Mouse (Mus musculus) hindbrain, postnatal 0 days (tissue): ENCODE data around the gene Ptpn14. TPM values are rescaled to one million over a fixed set of nuclear protein-coding genes. Genes with fewer than 3 reads are reported as not detected.

ENCODE experiments used
- ATAC-seq: fragments of 200-750 bp; cut with Nextera tagmentation; 2 replicates; pipeline ENCODE4 v1.8.0; 2017; ENCODE audit warnings: mild to moderate bottlenecking, moderate TSS enrichment, moderate library complexity
- DNase-seq: peaks from one replicate; pipeline ENCODE4 v3.0.0-alpha.2; 2015; ENCODE audit warnings: low spot score
- H3K27ac ChIP-seq: fragments of 300-500 bp; sonication (generic); 2 replicates; pipeline ENCODE4 v1.5.1; 2014; ENCODE audit warnings: mild to moderate bottlenecking
- H3K27me3 ChIP-seq: fragments of 300-500 bp; sonication (generic); 2 replicates; pipeline ENCODE4 v1.6.1; 2014; ENCODE audit warnings: low read length, mixed read lengths; ENCODE audit not compliant: insufficient read depth
- H3K36me3 ChIP-seq: fragments of 300-500 bp; sonication (generic); 2 replicates; pipeline ENCODE4 v1.6.1; 2014; ENCODE audit warnings: low read length, mixed read lengths; ENCODE audit not compliant: insufficient read depth
- H3K4me1 ChIP-seq: fragments of 300-500 bp; sonication (generic); 2 replicates; pipeline ENCODE4 v1.6.1; 2014; ENCODE audit warnings: antibody characterized with exemption, low read length, mixed read lengths; ENCODE audit not compliant: insufficient read depth
- H3K4me2 ChIP-seq: fragments of 300-500 bp; sonication (generic); 2 replicates; pipeline ENCODE4 v1.6.1; 2014; ENCODE audit warnings: low read depth, mild to moderate bottlenecking, low read length, moderate library complexity, mixed read lengths
- H3K4me3 ChIP-seq: fragments of 300-500 bp; sonication (generic); 2 replicates; pipeline ENCODE4 v1.5.1; 2014; ENCODE audit warnings: low read length
- H3K9ac ChIP-seq: fragments of 300-500 bp; sonication (generic); replicated peaks from 2 replicates; pipeline ENCODE4 v1.6.1; 2014; ENCODE audit warnings: mild to moderate bottlenecking, low read length, moderate library complexity, mixed read lengths
- H3K9me3 ChIP-seq: fragments of 300-500 bp; sonication (generic); 2 replicates; pipeline ENCODE4 v1.6.1; 2016; ENCODE audit warnings: low read length, mixed read lengths
- CTCF ChIP-seq: IDR thresholded peaks from 2 replicates; pipeline ENCODE4 v1.5.1; 2016; ENCODE audit warnings: antibody characterized with exemption, control low read depth, low read depth
- WGBS: fragments of 180-500 bp; shearing (Covaris S2); extraction: QIAGEN DNeasy Blood & Tissue Kit; methylation state at CpG from one replicate; pipeline ENCODE4 v1.1.7; 2014; 5-methylcytosine and 5-hydroxymethylcytosine counted together
- polyA plus RNA-seq: library from polyadenylated mRNA; unstranded; fragments of >200 nt; fragmentation: Nextera tagmentation; extraction: Ambion mirVana; gene quantifications from 2 replicates; pipeline ENCODE4 v1.2.1, GENCODE M21; 2015
- total RNA-seq: library from RNA; depleted of rRNA; stranded (reverse); fragments of >200 nt; gene quantifications from 2 replicates; pipeline ENCODE4 v1.2.3, GENCODE M21; 2014

The Ptpn14 gene
- total and polyA plus RNA-seq, 2 experiments from 2014 or later, result 1.4 to 8.2 TPM

- 98% methylated on average over 2 of the region's 2 CpGs for WGBS
- no peaks in the 10 kb centered on the region for H3K36me3 ChIP-seq
- H3K4me3 ChIP-seq, result no peak overlapping the region
- no peak overlapping the region for H3K9ac ChIP-seq
- H3K27ac ChIP-seq, result no peak overlapping the region
- no peaks in the 10 kb centered on the region for H3K4me1 ChIP-seq
- no peaks in the 10 kb centered on the region for H3K27me3 ChIP-seq
- H3K9me3 ChIP-seq, result no peaks in the 10 kb centered on the region
- ATAC-seq (no peak), DNase-seq (no peak)
- no peak overlapping the region for H3K4me2 ChIP-seq
- no peak for TF ChIP-seq CTCF
Measured at GRCm38 (mm10) chr1:189811778-189812177, 83.7 kb downstream of the Ptpn14 start.

- no peak overlapping the region for H3K9ac ChIP-seq
- no peak overlapping the region for H3K4me2 ChIP-seq
- H3K9me3 ChIP-seq, result no peaks in the 10 kb centered on the region
- no peak overlapping the region for H3K27ac ChIP-seq
- 90% methylated on average over 4 of the region's 4 CpGs for WGBS
- no peaks in the 10 kb centered on the region for H3K4me1 ChIP-seq
- no peaks in the 10 kb centered on the region for H3K36me3 ChIP-seq
- H3K4me3 ChIP-seq, result no peak overlapping the region
- DNase-seq (no peak), ATAC-seq (no peak)
- TF ChIP-seq CTCF, result no peak
- H3K27me3 ChIP-seq, result no peaks in the 10 kb centered on the region
Measured at GRCm38 (mm10) chr1:189814385-189814784, 86.3 kb downstream of the Ptpn14 start.

GRCm38 (mm10) chr1:189817089-189817488 is 89.0 kb downstream of the Ptpn14 start:
- ATAC-seq (no peak), DNase-seq (no peak)
- Histone ChIP-seq H3K27me3 (no peaks in the 10 kb centered on the region), H3K9me3 (no peaks in the 10 kb centered on the region), H3K9ac (no peak overlapping the region), H3K4me2 (no peak overlapping the region), H3K27ac (no peak overlapping the region), H3K4me3 (no peak overlapping the region), H3K36me3 (no peaks in the 10 kb centered on the region), H3K4me1 (no peaks in the 10 kb centered on the region)
- no peak for TF ChIP-seq CTCF
- 88% methylated on average over 8 of the region's 8 CpGs for whole genome bisulfite sequencing

- no peak for ATAC-seq
- TF ChIP-seq CTCF, result no peak
- H3K4me2 ChIP-seq, result no peak overlapping the region
- H3K9ac ChIP-seq, result no peak overlapping the region
- no peaks in the 10 kb centered on the region for H3K4me1 ChIP-seq
- no peaks in the 10 kb centered on the region for H3K27me3 ChIP-seq
- DNase-seq, result no peak
- H3K4me3 ChIP-seq, result no peak overlapping the region
- WGBS, result 64% methylated on average over 9 of the region's 9 CpGs
- H3K27ac ChIP-seq, result no peak overlapping the region
- no peaks in the 10 kb centered on the region for H3K9me3 ChIP-seq
- no peaks in the 10 kb centered on the region for H3K36me3 ChIP-seq
Measured at GRCm38 (mm10) chr1:189817810-189818209, 89.7 kb downstream of the Ptpn14 start.

GRCm38 (mm10) chr1:189820111-189820510 is 92.0 kb downstream of the Ptpn14 start:
- Histone ChIP-seq H3K4me2 (no peak overlapping the region), H3K4me3 (no peak overlapping the region), H3K27ac (no peak overlapping the region), H3K9me3 (no peaks in the 10 kb centered on the region), H3K4me1 (no peaks in the 10 kb centered on the region), H3K36me3 (no peaks in the 10 kb centered on the region), H3K27me3 (no peaks in the 10 kb centered on the region), H3K9ac (no peak overlapping the region)
- ATAC-seq (no peak), DNase-seq (no peak)
- no peak for TF ChIP-seq CTCF
- WGBS, result 75% methylated on average over 5 of the region's 5 CpGs

GRCm38 (mm10) chr1:189824436-189824835 is 96.4 kb downstream of the Ptpn14 start:
- Histone ChIP-seq H3K4me3 (no peak overlapping the region), H3K27me3 (no peaks in the 10 kb centered on the region), H3K9me3 (no peaks in the 10 kb centered on the region), H3K27ac (no peak overlapping the region), H3K4me1 (no peaks in the 10 kb centered on the region), H3K9ac (no peak overlapping the region), H3K36me3 (no peaks in the 10 kb centered on the region), H3K4me2 (no peak overlapping the region)
- ATAC-seq (no peak), DNase-seq (no peak)
- TF ChIP-seq CTCF, result no peak
- WGBS, result 69% methylated on average over 5 of the region's 5 CpGs

GRCm38 (mm10) chr1:189830391-189830790 is 102.3 kb downstream of the Ptpn14 start:
- Histone ChIP-seq H3K4me3 (no peak overlapping the region), H3K9me3 (no peaks in the 10 kb centered on the region), H3K27me3 (no peaks in the 10 kb centered on the region), H3K9ac (no peak overlapping the region), H3K4me1 (no peaks in the 10 kb centered on the region), H3K27ac (no peak overlapping the region), H3K36me3 (no peaks in the 10 kb centered on the region), H3K4me2 (no peak overlapping the region)
- no peak for TF ChIP-seq CTCF
- DNase-seq (no peak), ATAC-seq (no peak)
- 61% methylated on average over 4 of the region's 4 CpGs for WGBS
